Mouse (Mus musculus) kidney, postnatal 4 days (tissue): ENCODE results near the gene Afg3l1.
"Not testable (repeated sequence)": the region's sequence is repeated elsewhere in the genome, so short reads cannot be mapped to it uniquely, and the experiment has no call there.

Source experiments
- DNase-seq, 2 experiments: peaks; one replicate each; pipeline ENCODE4 v3.0.0; 2021; ENCODE audit warnings: mixed read lengths in 2 of 2

Afg3l1 gene

DNA sequence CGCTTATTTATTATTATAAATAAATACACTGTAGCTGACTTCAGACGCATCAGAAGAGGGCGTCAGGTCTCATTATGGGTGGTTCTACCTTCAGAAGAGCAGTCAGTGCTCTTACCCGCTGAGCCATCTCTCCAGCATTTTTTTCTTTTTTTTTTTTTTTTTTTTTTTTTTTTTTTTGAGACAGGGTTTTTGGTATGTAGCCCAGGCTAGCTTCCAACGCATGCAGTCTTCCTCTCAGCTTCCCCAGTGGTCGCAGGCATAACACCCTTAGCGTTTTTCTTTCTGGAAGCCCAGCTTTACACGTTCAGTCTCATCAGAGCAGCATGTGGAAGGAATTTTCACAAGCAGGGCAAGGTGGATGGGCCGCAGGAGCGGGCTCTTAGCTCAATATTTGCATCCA lies 40.5 kb downstream of the Afg3l1 start:
- no peak for DNase-seq

DNA sequence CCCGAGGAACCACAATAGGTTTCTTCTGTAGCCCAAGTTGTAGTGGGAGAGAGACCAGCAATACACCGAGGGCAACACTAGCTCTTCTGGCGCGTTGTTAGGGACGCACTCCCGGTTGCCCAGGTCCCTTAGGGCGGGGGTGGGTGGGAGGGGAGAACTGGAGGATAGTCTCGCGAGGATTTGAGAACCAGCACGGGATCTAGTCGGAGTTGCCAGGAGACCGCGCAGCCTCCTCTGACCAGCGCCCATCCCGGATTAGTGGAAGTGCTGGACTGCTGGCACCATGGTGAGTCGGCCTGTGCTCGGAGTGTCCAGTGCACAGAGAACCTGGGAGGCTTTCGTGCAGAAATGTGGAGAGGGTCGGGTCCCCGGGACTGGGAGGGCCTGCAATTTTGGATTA lies 41.0 kb downstream of the Afg3l1 start, which contains the start of gene Gas8:
Gas8 (plus strand) TSS at position 168 of the 400 bp plus-strand sequence.
- DNase-seq = peak; percentile 93 to 96

DNA sequence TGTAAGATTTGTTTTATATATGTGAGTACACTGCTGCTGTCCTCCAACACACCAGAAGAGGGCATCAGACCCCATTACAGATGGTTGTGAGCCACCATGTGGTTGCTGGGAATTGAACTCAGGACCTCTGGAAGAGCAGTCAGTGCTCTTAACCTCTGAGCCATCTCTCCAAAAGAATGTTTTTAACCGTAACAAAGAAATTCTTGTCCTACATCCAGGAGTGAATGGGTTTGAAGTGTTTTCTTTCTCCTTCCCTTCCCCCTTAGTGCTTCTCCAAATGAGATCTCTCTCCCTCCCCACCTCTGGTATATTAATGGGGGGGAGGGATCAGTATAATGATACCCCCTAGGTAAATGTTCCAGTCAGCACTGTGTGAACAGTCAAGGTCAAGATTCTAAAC lies 42.3 kb downstream of the Afg3l1 start:
- DNase-seq = not testable (repeated sequence)

DNA sequence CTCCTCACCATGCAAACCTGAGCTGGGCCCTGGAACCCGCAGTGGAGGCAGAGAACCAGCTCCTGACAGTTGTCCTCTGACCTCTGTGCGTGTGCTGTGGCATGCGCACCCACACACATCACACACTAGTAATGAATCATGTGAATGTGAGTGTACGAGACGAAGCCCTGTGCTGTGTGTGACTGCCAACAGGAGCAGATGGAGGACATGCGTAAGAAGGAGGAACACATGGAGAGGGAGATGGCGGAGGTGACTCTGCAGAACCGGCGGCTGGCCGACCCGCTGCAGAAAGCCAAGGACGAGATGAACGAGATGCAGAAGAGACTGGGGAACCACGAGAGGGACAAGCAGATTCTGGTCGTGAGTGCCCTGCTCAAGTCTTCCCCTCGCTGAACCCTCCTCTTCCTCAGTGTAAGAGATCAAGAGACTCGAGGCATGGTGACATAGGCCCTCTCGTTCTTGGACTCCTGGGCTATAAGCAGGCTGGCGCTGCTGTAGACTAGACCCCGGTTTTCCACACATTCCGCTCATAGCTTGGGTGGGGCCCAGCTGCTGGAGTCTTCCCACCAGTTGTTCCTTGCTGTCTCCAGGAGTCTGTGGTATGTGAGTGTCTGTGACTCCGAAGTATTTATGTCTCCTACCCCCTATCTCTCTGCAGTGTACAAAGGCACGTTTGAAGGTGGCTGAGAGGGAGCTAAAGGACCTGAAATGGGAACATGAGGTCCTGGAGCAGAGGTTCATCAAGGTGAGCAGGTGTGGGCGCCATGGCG lies 50.2 kb downstream of the Afg3l1 start:
- DNase-seq = no peak

DNA sequence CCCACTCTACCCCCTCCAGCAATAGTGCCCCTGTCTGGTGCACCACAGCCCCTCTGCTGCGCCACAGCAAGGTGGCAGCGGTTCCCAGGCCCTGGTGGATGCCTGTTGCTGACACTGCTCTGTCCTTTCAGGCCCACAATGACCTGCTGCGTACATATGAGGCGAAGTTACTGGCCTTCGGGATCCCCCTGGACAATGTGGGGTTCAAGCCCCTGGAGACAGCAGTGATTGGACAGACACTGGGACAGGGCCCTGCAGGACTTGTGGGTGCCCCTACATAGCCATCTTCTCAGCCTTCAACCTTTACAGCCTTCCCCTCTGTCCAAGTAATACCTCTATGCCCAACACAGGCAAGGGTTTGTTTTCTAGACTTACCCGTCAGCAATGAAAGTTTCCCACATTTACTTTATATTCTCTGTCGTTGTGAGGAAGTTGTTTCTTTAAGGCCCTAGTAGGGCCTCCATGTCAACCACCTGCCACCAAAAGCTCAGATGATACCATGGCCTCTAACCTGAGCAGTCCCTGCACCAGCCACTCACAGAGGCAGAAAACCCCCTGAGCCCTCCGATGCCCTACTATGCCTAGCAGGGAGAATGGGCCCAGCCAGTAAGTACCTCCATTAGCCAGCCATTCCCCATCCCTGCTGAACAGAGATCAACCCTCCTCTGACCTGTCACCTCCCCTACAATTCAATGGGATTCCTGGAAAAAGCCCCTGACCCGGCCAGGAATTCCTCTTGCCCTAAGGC lies 58.7 kb downstream of the Afg3l1 start:
- no peak for DNase-seq

DNA sequence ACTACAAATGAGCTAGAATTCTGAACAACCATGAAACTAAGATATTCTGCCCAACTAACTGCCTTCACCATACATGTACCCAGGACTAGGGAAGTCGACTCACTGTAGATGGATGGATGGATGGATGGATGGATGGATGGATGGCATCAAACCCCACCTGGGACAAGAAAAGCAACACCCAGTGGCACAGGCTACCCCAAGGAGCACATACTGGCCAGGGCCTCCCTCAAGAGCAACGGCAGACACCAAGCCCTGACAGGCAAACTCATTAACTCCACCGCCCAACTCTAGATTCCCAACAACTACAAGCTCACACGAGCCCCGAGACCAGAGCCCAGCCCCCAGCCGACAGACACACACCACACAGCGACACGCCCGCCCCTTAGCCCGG lies 59.3 kb downstream of the Afg3l1 start:
- no peak for DNase-seq

DNA sequence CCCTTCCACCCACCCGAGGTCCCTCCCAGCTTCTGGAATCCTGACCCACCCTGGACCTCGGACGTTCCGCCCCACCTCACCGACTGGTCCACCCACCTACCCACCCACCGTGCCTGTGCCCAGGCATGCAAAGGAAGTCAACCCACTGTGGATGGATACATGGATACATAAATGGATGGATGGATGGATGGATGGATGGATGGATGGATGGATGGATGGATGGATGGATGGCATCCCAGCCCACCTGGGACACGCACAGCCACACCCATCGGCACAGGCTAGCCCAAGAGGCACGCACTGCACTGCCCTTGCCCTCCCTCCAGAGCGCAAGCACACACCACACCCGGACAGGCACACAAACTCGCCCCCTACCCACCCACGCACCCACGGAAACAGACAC lies 59.9 kb downstream of the Afg3l1 start:
- DNase-seq = peak; percentile 24 to 48
